Mouse (Mus musculus) heart, adult 2 months (tissue): ENCODE measurements around the gene Kcnk10. TPM values are rescaled to one million over a fixed set of nuclear protein-coding genes. Genes with fewer than 3 reads are reported as not detected.

ENCODE experiments used
- DNase-seq, 2 experiments: peaks; one replicate each; pipeline ENCODE4 v3.0.0; 2021
- H3K27ac ChIP-seq: fragments of 200-600 bp; 2 replicates; pipeline ENCODE4 v1.8.1; 2022
- H3K27me3 ChIP-seq: fragments of 200-500 bp; 2 replicates; pipeline ENCODE4 v1.6.1; 2012; ENCODE audit warnings: mild to moderate bottlenecking, low read length, inconsistent platforms, mixed read lengths; ENCODE audit not compliant: control insufficient read depth, insufficient read depth
- H3K36me3 ChIP-seq: fragments of 200-500 bp; 2 replicates; pipeline ENCODE4 v1.6.1; 2012; ENCODE audit warnings: low read length, inconsistent platforms; ENCODE audit not compliant: control insufficient read depth, insufficient read depth
- H3K4me1 ChIP-seq: fragments of 200-500 bp; 2 replicates; pipeline ENCODE4 v1.6.1; 2011; ENCODE audit warnings: low read length; ENCODE audit not compliant: control insufficient read depth, insufficient read depth
- H3K4me3 ChIP-seq: fragments of 200-600 bp; 2 replicates; pipeline ENCODE4 v1.8.1; 2022
- H3K79me2 ChIP-seq: fragments of 200-500 bp; replicated peaks from 2 replicates; pipeline ENCODE4 v1.6.1; 2012; ENCODE audit warnings: mild to moderate bottlenecking, inconsistent platforms, low read length, moderate library complexity, mixed read lengths; ENCODE audit not compliant: control insufficient read depth, insufficient read depth
- H3K9ac ChIP-seq: fragments of 200-500 bp; 2 replicates; pipeline ENCODE4 v1.6.1; 2012; ENCODE audit warnings: low read depth, mild to moderate bottlenecking, control low read depth, inconsistent platforms, low read length, mixed read lengths
- CTCF ChIP-seq: fragments of 200-600 bp; IDR thresholded peaks from 2 replicates; pipeline ENCODE4 v1.8.1; 2022; ENCODE audit warnings: antibody characterized with exemption, mild to moderate bottlenecking, moderate library complexity
- EP300 ChIP-seq: fragments of 200-500 bp; IDR thresholded peaks from 2 replicates; pipeline ENCODE4 v1.6.1; 2011; ENCODE audit warnings: low read depth, low read length, control low read depth; ENCODE audit not compliant: insufficient read depth
- POLR2A ChIP-seq: fragments of 200-500 bp; IDR thresholded peaks from 2 replicates; pipeline ENCODE4 v1.6.1; 2011; ENCODE audit warnings: mild to moderate bottlenecking, low read depth, low read length, control low read depth; ENCODE audit not compliant: insufficient read depth
- WGBS: fragments of 180-500 bp; shearing (Covaris S2); methylation state at CpG from one replicate; pipeline ENCODE4 v1.1.7; 2018; 5-methylcytosine and 5-hydroxymethylcytosine counted together
- intact Hi-C: fragments of 180-260 bp; cut with DNase I; formaldehyde crosslinking; loops from one replicate; pipeline ENCODE4 v1.15.1; 2025
- polyA plus RNA-seq: library from polyadenylated mRNA; depleted of rRNA; stranded (reverse); fragments of >200 nt; gene quantifications from 2 replicates; pipeline ENCODE4 v1.2.3, GENCODE M21; 2012
- total RNA-seq, 2 experiments: library from RNA; stranded (reverse); gene quantifications; 2 replicates each; pipeline ENCODE4 v1.2.3; 2021

The Kcnk10 gene
- total and polyA plus RNA-seq, 3 experiments: 0.16 TPM; not detected in 2

- no peak for TF ChIP-seq EP300
- no peak for TF ChIP-seq POLR2A
- TF ChIP-seq CTCF: no peak
- no peaks in the 10 kb centered on the region for H3K79me2 ChIP-seq
- intact Hi-C loops: no loop called here
- H3K4me1 ChIP-seq: no peaks in the 10 kb centered on the region
- no peaks in the 10 kb centered on the region for H3K36me3 ChIP-seq
- H3K27me3 ChIP-seq: peaks cover 12% of the 10 kb centered on the region
- peak; percentile 20 to 33 for DNase-seq
- H3K4me3 ChIP-seq: peak overlapping the region; percentile 23; the same call in 1 of the 2 replicates
- WGBS: 1% methylated on average over 80 of the region's 84 CpGs
- no peak overlapping the region for H3K27ac ChIP-seq
- H3K9ac ChIP-seq: no peak overlapping the region
Observed at GRCm38 (mm10) chr12:98574353-98575194, 3.5 kb downstream of the Kcnk10 start.

DNA sequence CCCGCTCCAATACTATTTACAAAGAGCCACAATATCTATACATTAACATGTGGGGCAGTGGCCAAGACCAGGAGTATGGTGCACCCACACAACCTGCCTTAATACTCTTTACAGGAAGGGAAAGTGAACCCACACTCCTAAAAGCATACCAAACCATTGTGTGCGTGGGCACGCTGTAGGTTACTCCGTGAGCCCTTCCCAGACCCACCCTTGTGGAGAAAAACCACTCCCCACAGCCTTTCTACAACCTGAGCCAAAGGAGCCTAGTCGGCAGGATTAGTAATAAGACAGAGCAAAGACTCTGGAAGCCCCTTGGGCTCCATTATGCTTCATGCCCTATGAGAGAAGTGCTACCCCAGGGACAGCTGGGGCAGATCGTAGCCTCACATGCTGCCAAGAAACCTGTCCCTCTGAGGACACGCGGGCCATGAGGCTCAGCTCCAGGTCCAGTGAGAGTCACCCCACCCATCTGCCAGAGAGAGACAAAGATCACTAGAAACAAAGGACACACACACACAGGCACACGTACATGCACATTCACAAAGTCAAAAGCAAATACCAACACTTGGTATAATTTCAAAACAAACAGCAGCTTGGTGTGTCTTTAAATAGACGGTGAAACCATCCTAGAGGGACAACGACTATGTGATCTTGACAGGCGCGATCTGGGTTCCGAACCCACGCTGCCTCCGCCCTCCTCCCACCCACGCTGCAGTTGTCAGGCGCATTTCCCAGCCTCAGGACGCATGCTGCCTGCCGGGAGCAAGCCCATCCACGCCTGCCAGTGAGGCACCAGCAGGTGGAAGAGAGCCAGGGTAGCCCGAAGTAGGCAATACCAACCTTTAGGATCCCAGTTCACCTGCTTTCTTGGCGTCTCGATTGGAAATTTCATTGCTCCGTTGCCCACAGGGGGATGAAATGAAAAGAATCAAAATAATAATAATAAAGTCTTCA lies 4.5 kb downstream of the Kcnk10 start:
- WGBS: 21% methylated on average over 25 of the region's 25 CpGs

DNA sequence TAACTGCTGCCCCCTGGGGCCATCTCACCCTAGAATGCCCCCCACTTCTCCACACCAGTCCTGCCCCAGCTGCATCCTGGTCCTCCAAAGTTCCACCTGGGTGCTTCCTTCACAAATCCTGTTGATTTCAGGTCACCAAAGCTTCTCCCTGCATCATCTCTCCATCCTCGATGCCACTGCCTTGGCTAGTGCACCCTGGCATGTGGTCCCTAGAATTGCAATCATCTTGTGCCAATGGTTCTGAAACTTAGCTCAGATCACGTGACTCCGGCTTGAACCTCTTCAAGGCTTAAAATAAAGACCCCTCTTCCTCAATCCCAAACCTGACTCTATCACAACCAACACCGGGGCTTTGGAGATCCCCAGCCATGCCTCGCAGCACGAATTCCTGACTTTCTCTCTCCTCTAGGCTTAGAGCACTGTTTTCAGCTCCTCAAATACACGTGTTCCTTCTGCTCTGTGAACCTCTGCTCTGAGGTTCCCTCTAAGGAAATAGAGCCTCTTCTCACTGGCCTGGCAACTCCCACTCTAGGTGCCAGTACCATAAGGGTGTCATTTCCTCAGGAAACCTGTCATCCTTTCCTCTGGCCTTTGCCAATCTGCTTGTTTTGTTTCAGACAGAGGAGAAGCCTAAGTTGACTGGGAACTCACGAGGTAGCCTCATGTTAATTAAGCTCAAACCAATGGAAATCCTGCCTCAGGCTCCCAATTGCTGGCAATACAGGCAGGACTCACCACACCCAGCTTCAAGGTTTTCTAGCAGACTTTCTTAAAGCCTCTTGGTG lies 6.0 kb downstream of the Kcnk10 start:
- H3K27me3 ChIP-seq: peaks cover 14% of the 10 kb centered on the region
- no peaks in the 10 kb centered on the region for H3K4me1 ChIP-seq
- no peak for DNase-seq
- 45% methylated on average over 8 of the region's 8 CpGs for WGBS
- H3K9ac ChIP-seq: no peak overlapping the region
- no peaks in the 10 kb centered on the region for H3K79me2 ChIP-seq
- no peak overlapping the region for H3K27ac ChIP-seq
- intact Hi-C loops: no loop called here
- H3K36me3 ChIP-seq: no peaks in the 10 kb centered on the region
- H3K4me3 ChIP-seq: no peak overlapping the region
- TF ChIP-seq CTCF (no peak), POLR2A (no peak), EP300 (no peak)

More for the DNA sequence above, 4.5 kb downstream of the Kcnk10 start:
- no peak for TF ChIP-seq POLR2A
- TF ChIP-seq CTCF: no peak
- no peak for TF ChIP-seq EP300
- Histone ChIP-seq H3K4me3 (no peak overlapping the region), H3K27me3 (peaks cover 14% of the 10 kb centered on the region), H3K4me1 (no peaks in the 10 kb centered on the region), H3K79me2 (no peaks in the 10 kb centered on the region), H3K9ac (no peak overlapping the region), H3K27ac (no peak overlapping the region), H3K36me3 (no peaks in the 10 kb centered on the region)
- DNase-seq: no peak
- intact Hi-C loops: no loop called here

GRCm38 (mm10) chr12:98569380-98569779 lies 8.7 kb downstream of the Kcnk10 start:
- Histone ChIP-seq H3K4me3 (no peak overlapping the region), H3K79me2 (no peaks in the 10 kb centered on the region), H3K9ac (no peak overlapping the region), H3K36me3 (no peaks in the 10 kb centered on the region), H3K27me3 (peaks cover 4% of the 10 kb centered on the region), H3K27ac (no peak overlapping the region), H3K4me1 (no peaks in the 10 kb centered on the region)
- DNase-seq: no peak
- intact Hi-C loops: no loop called here
- TF ChIP-seq CTCF: no peak
- no peak for TF ChIP-seq POLR2A
- no peak for TF ChIP-seq EP300
- WGBS: 50% methylated on average over 6 of the region's 6 CpGs

GRCm38 (mm10) chr12:98567877-98568276 lies 10.2 kb downstream of the Kcnk10 start:
- Histone ChIP-seq H3K4me1 (no peaks in the 10 kb centered on the region), H3K27ac (no peak overlapping the region), H3K9ac (no peak overlapping the region), H3K79me2 (no peaks in the 10 kb centered on the region), H3K4me3 (no peak overlapping the region), H3K36me3 (no peaks in the 10 kb centered on the region), H3K27me3 (peaks cover 2% of the 10 kb centered on the region; the same call in 1 of the 2 replicates)
- WGBS: 71% methylated on average over 6 of the region's 6 CpGs
- intact Hi-C loops: no loop called here
- no peak for TF ChIP-seq POLR2A
- TF ChIP-seq CTCF: no peak
- TF ChIP-seq EP300: no peak
- DNase-seq: no peak
